Mouse (Mus musculus) heart, adult 8-10 months (tissue): Measurements from ENCODE around the gene Skap1. TPM values are rescaled to one million over a fixed set of nuclear protein-coding genes. Genes with fewer than 3 reads are reported as not detected.

Experiments used
- DNase-seq: peaks from one replicate; pipeline ENCODE4 v3.0.0; 2022; ENCODE audit warnings: low spot score
- total RNA-seq, 4 experiments: library from RNA; stranded (reverse); gene quantifications; 2 replicates each; pipeline ENCODE4 v1.2.4; 2022

Skap1 gene
- under 1 TPM in 2 of 4 experiments, not detected in 2; 0.30 to 0.34 TPM for total RNA-seq

GRCm38 (mm10) chr11:96463986-96464715 is at the start of gene Skap1:
Skap1 (plus strand) TSS chr11:96464593.
- no peak for DNase-seq

DNA sequence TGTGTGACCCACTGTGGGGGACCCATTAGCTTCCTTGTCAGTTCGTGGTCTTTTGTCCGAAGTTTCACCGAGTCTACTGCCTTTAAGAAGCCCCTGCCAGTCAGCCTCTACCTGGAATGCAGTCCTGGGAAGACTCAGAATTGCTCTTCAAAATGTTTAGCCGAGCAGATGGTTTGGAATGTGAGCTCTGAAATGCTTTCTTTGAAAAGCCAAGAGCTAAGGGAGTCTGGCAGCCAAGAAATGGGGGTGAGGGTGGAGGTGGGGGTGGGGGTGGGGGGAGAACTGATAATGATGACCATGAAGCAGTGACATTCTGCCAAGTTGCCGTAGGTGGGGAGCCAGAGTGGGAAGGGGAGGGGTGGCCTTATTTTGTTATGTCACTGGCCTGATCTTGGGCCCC is 43.3 kb upstream of the Skap1 start:
- no peak for DNase-seq

DNA sequence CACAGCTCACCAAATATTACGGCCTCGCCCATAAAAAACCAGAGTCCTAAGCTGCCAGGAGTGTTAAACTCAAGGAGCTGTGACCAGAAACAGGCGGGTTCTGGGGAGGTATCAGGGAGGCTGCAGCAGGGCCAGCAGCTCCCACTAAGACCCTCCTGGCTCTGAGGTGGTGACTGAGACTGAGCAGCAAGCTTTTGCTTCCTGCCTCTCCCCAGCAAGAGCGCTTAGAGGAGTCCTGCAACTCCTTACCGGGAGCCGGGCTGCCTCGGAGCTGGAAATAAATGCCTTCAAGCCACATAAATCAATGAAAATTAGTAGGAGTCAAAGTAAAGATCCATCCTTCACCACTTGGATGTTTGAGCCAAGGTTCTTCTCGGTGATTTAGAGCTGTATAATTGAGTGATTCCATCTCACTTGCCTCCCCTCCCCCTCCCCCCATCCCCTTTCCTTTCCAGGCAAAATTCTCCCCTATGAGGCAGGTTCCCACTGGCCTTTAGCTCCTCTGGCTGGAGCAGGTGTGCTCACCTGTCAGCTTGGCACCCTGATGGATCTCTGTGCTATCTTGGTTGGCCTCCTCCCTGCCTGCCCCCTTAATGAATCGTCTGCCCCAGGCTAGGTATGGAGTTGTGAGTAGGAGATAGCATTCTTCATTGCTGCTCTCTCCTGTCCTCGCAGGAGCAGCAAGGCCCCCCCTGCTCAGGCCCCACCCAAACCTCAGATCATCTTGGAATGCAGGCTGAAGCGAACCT is 42.7 kb upstream of the Skap1 start:
- no peak for DNase-seq

DNA sequence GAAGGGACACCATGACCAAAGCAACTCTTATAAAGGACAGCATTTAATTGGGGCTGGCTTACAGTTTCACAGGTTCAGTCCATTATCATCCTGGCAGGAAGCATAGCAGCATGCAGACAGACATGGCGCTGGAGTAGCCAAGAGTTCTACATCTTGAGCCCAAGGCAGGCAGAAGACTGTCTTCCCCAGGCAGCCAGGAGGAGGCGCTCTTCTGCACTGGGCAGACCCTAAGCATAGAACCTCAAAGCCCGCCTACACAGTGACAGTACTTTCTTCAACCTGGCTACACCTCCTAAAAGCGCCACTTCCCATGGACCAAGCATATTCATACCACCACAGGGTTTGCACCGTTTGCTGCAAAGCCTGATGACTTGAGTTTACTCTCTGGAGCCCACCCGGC is 39.2 kb upstream of the Skap1 start:
- DNase-seq = no peak

DNA sequence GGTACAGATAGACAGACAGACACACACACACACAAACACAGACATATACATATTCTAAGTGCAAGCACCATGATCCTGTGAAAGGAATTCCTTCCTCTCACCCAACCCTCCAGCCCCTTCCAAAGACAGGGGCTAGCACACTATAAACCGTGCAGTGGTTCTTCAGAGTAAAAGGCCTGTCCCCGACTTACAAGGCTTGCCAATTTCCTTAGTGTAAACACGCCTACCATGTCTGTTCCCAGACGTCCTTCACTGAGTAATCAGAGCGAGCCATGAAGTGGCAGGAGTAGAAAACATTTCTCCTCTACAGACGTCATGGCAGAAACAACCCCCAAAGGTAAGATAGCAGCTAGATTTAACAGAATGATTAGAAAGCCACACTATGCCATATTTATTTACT is 38.2 kb upstream of the Skap1 start:
- no peak for DNase-seq

DNA sequence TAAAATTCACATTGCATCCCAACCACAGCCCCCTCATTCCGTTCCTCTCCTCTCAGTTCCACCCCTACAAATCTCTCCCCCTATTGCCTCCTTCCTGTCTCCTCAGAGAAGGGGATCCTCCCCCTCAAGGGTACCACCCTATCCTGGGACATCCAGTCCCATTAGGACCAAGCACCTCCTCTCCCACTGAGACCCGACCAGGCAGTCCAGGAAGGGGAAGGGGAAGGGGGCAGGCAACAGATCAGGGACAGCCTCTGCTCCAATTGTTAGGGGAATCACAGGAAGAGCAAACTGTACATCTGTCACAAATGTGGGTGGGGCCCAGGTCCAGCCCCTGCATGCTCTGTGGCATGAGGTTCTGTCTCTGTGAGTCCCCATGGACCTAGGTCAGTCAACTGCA is 37.6 kb upstream of the Skap1 start:
- DNase-seq = no peak

GRCm38 (mm10) chr11:96429062-96429461 is 35.3 kb upstream of the Skap1 start:
- DNase-seq = no peak

DNA sequence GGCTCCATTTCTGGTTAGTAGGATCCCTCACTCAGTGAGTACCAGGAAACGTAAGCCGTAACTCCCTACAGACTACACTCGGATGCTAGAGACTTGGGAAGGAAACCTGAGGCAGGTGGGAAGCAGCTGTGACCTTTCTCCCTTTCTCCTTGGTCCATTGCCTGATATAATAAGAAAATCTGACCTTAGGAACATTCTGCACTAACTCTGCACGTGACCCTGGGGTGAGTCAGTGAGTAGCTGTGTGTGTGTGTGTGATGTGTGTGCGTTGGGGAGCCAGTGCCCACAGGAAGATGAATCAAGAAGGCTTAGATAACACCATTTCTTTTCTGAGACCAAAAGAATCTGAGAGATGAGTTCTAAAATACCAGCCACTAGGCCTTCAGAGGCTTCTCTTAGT is 34.5 kb upstream of the Skap1 start:
- DNase-seq = no peak

- no peak for DNase-seq
Observed at GRCm38 (mm10) chr11:96431871-96432270, 32.5 kb upstream of the Skap1 start.

DNA sequence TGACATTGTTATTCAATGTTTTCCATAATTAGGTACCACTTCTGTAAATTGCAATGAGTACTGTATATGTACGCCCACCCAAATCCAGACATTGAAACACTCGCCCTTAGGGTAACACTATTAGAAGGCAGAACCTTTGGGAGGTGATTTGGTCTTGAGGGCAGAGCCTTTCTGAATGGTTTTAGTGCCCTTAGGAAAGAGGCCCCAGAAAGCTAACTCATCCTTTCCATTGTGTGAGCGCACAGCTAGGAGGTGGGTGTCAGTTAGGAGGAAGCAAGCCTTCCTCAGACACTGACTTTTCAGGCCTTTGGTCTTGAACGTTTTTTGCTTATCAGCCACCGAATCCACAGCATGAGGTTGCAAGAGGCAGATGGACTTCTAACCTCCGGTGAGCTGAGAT is 29.5 kb upstream of the Skap1 start:
- DNase-seq = no peak

GRCm38 (mm10) chr11:96436525-96436924 is 27.9 kb upstream of the Skap1 start:
- DNase-seq = no peak

GRCm38 (mm10) chr11:96438787-96439186 is 25.6 kb upstream of the Skap1 start:
- peak; percentile 8 for DNase-seq

- DNase-seq = no peak
Observed at GRCm38 (mm10) chr11:96441546-96442185, 22.7 kb upstream of the Skap1 start.

DNA sequence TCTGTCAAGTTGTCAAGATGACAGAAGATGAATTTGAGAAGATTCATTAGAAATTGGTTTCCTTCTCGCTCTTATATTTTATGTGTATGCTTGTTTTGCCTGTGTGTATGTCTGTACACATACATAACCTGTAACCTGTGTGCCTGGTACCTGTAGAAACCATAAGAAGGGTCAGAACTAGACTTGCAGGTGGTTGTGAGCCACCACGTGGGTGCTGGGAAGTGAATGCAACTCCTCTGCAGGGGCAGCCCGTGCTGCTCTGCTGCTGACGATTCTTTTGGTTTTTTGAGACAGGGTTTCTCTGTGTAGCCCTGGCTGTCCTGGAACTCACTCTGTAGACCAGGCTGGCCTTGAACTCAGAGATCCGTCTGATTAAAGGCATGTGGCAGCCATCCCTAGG is 21.9 kb upstream of the Skap1 start:
- no peak for DNase-seq

DNA sequence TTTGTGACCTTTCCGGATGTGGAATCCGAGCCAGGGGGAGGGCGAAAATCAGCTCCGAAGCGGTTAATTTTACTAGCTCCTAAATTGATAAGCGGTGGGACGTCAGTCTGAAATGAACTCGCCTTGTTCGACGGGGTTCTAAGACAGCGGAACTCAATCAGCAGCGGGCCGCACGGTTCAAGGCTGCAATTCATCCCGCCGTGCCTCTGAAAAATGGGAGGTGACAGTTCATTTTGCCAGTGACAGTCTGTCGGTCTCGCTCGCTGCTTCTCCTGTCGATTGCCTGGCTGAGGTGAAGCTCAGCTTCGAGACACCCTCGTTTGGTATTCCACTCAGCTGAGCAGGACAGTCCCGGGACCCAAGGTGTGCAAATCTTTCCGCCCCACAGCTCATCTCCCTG is 16.5 kb upstream of the Skap1 start:
- DNase-seq = no peak

DNA sequence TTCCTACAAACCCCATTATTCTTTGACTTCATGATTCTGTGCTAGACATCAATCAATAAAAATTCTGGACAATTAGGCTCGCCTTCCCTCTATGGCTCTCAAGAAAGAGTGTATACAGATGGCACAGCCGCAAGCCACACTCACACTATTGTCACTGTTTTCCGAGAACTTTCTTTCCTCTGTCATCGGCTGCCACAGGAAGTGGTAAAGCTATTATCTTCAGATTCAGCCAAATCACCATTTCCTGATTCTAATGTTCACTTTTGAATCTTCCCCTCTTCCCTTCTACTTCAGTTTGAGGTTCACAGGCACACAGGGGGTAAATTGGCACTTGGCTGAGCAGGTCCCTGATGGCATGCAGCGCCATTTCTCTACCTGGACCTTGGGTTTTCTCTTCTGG is 9.3 kb upstream of the Skap1 start:
- no peak for DNase-seq

DNA sequence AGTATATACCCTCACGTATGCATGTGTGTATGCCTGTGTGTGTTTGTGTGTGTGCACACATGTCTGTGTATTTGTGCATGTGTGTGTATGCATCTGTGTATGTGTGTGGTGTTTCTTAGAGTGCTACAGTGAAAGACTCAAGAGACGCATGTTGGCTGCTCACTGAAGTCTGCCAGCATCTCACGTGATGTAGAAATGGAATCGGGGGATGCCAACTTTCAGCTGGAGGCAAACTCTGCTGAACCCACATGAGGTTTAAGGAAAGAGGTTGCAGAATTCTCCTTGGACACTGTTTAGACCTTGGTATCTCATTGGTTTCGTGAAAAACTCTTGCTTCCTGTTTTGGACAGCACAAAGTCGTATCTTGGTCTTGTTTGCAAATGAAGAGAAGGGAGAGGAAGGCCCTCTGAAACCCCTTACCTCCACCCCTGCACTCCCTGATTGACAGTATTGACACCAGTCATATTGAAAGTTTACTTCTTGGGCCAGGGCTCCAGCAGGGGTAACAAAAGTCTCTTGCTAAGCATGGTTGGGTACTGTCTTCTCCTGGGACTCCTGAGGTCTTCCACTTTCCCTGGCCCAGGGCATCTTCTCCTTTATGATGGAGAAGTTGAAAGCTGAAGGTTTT is 8.6 kb upstream of the Skap1 start:
- DNase-seq = no peak

DNA sequence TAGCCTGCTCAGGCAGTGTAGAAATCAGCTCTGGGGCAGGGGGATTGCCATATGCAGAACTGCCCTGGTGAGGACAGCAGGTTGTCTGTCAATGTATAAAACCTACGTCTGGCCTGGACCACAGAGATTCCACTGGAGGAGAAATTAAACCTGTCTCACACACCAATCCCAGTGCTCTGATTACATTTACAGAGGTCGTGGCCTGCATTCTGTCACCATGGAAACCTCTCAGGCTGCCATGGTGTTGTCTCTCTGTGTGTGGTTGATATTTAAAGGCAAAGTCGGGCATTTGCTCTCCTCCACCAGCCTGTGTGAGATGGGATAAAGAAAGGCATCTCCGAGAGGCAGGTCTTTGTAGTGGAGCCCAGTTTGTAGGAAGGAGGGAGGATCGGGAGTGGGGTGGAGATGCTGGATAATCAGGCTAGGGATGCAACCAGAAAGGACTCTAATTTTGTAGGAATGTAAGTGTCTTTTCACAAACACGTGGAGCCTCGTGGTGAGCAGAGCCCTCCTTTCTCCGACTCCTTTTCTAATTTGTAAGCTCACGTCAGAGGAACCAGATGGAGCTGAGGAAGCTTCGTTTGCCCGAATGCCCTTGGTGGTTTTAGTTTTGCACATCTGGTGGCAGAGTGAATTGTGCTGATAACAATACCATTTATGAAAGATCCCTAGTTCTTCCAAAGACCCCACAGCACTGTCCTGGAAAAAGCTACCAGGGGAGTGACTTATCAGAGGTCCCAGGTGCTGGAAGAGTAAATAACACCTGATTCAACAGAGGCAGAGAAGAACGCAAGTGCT is 7.7 kb upstream of the Skap1 start:
- DNase-seq = no peak

DNA sequence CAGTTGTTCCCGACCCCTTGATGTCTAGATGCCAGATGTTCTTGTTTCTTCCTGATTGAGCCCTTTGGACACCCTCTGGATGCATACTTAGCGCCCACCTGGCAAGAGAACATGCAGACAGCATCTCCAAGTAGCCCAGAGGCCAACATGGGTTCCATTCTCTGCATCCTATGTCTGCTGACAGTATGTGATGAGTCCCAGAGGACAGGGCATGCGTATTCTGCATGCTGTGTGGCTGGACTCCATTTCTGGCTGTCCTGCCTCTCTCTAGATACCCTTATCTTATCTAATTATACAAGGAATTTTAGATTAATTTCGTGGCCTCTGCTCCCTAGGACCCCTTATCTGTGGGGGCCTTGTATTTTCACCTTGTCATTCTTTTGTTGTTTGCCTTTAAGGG is 2.6 kb upstream of the Skap1 start:
- no peak for DNase-seq

- DNase-seq = no peak
Observed at GRCm38 (mm10) chr11:96462191-96462752, 2.1 kb upstream of the Skap1 start.

DNA sequence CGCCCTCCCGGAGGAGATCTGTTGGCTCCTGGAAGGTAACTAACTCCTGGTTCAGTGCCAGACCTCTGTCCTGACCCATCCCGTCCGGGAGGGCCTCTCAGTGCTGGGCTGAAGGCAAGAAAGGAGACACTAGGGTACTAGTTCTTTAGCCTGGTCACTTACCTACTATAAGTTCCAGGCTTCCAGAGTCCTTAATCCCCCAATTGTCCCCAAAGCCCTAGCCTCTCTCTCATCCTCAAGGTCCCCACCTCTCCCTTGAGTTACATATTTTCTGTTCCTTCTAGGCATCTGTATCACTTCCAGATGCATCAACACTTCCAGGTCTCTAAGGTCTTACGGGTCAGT is 295 bp downstream of the Skap1 start:
- DNase-seq = no peak
